Mouse (Mus musculus) embryo, embryonic 9.5 days (tissue): ENCODE data around the gene 4930595M18Rik.

Experiments
- DNase-seq: peaks from one replicate; pipeline ENCODE4 v3.0.0-alpha.2; 2017; ENCODE audit errors: extremely low spot score

4930595M18Rik gene

GRCm38 (mm10) chrX:81458021-81458420 lies at the start of gene 4930595M18Rik:
Gene 4930595M18Rik, minus strand, starts transcription at chrX:81458121.
- DNase-seq = no peak

- no peak for DNase-seq
Observed at GRCm38 (mm10) chrX:81472500-81472899, 14.6 kb upstream of the 4930595M18Rik start.
